Mouse (Mus musculus): Measurements from ENCODE around the gene Tns2.

Gene Tns2

GRCm38 (mm10) chr15:102110271-102110670 lies 10.1 kb downstream of the Tns2 start:
- DNase-seq (ENCODE audit: low read depth), result no peak

GRCm38 (mm10) chr15:102110701-102111494 lies 10.7 kb downstream of the Tns2 start:
- DNase-seq (ENCODE audit: low read depth), result no peak

GRCm38 (mm10) chr15:102111495-102111829 lies 11.2 kb downstream of the Tns2 start:
- DNase-seq (ENCODE audit: low read depth), result no peak

- no peak for DNase-seq (ENCODE audit: low read depth)
Observed at GRCm38 (mm10) chr15:102112181-102112580, 12.0 kb downstream of the Tns2 start.

GRCm38 (mm10) chr15:102112827-102113226 lies 12.6 kb downstream of the Tns2 start:
- no peak for DNase-seq (ENCODE audit: low read depth)

GRCm38 (mm10) chr15:102113674-102114073 lies 13.5 kb downstream of the Tns2 start:
- DNase-seq (ENCODE audit: low read depth), result no peak

- no peak for DNase-seq (ENCODE audit: low read depth)
Observed at GRCm38 (mm10) chr15:102114651-102115260, 14.5 kb downstream of the Tns2 start.

GRCm38 (mm10) chr15:102115731-102116231 lies 15.6 kb downstream of the Tns2 start:
- DNase-seq (ENCODE audit: low read depth), result peak; percentile 71

DNA sequence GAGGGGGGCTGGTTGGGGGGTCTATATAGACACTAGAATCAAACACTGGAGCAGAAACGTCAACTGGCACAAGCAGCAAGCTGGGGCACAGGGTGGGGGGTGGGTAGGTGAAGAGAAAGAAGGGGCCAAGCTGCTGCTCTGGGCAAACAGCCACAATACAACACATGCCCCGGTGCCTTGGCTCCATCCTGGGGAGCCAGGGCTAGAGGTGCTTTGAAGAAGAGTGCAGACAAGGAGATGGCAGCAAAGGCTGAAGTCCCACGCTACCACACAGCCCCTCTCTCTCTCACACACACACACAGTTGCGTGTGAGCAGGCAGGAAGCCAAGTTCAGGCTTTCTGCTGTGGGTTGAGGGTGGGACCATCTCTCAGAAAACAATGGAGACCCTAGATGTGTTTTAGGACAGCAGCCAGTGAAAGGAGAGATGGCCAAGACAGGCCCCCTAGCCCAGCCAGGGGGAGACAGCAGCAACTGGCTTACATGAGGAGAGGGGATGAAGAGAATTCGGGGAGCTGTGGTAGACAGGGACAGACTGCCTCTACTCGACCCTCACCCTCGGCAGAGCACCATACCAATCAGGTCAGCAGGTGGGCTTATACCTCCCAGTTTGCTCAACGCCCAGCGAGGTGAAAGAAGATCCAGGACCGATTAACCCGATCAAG lies 16.7 kb downstream of the Tns2 start:
- no peak for DNase-seq (ENCODE audit: low read depth)

DNA sequence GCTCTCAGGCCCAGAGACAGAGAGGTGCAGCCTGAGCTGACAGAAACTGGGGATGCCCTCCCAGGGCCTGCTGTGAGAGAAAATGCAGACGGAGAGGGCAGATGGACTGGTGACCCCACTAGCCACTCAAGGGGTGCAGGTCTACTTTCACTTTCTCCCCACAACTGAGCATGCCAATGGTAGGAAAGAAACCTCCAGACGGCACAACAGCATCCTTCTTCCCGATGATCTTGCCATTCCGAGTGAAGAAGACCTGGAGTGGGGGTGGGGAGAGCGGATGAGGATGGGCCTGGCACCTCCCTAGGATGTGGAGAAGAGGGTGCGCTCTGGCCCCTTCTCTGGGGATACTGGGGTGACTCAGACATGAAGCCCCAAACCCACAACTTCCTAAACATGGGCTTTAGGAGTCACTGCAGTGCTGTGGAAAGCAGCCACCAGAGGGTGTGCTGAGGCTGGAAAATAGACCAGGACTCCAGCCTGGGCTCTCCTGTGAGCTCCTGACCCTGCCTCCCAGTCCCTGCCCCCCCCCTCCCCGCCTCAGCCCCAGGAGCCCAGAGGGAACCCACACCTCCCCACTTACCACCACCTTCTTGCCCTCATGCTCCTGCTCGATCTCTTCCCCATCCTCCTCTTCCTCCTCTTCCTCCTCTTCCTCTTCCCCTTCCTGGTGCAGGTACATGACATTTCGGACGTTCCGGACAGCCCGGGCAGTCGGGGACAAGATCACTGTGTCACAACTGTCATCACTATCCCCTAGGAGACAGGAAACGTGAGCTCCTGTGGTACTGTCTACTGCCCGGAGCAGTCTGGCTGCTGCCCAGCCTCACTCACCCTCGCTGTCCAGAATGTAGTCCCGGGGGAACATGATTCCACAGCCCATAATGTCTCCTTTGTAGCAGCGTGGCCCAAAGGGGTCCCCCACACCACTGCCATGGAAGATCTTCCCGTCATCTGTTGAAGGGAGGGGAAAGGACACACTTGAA lies 17.5 kb downstream of the Tns2 start:
- peak; percentile 37 for DNase-seq (ENCODE audit: low read depth)

- DNase-seq (ENCODE audit: low read depth), result no peak
Observed at GRCm38 (mm10) chr15:102118591-102118990, 18.4 kb downstream of the Tns2 start.

DNA sequence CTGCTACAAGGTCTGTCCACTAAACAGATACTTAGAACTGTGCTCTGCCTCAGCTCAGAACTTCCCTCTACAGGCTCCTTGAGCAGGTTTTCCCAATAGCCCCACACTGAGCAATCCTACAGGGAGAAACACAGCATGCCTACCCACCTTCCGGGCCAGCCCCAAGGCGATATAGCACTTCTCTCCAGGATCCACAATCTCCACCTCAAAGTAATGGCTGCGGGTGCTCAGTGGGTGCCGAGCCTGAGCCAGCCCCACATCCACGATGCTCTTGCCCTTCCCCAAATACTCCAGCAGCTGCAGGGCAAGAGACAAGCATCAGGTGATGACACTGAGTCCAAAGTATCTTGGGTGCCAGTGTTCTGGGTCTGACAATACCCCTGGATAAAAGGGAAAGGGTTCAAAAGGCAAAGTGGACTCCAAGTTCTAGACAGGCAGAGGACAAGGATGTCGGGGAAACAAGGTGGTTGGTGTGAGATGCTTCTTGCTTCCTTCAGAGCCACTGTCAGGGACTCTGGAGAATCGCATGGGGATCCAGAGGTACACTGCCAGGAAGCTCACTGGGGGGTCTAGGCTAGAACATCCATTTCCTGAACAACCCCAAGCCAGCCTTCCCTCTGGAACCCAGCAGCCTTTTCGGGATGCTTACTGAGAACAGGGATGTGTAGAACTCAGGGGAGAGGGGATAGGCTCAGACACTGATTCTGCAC lies 19.1 kb downstream of the Tns2 start:
- DNase-seq (ENCODE audit: low read depth), result no peak

DNA sequence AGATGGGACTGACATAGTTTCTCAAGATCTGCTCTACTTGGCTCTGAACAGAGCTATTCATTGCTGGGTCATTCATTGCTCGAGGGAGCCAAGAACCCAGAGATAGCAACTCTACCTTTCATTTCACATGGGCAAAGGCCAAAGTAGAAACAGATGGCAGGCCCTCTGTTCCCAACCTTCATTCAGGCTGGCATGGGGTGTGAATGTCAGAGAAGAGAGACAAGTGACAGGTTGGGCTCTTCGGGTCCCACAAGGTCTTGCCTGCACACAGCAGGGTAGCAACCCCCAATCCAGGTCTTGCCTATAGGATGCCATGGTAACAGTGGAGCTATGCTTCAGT lies 19.6 kb downstream of the Tns2 start:
- no peak for DNase-seq (ENCODE audit: low read depth)

GRCm38 (mm10) chr15:102120530-102120929 lies 20.3 kb downstream of the Tns2 start:
- DNase-seq (ENCODE audit: low read depth), result no peak

- DNase-seq (ENCODE audit: low read depth), result no peak
Observed at GRCm38 (mm10) chr15:102126303-102126702, 26.1 kb downstream of the Tns2 start.

DNA sequence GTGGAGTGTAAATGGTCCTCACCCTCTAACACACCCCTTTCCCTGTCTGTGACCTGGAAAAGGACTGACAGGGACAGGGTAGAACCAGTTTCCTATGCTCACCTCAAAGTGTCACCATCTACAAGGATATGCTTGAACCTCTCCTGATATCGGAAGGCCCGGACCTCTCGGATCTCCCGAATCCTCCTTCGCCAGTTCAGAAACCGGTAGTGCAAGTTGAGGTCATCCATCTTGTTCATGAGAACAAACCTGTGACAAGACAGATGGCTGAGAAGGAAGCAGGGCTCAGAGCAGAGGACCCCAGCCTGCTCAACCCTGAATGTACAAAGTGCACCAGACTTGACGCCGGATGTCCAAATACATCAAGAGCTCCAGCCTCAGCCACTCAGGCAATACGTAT lies 33.1 kb downstream of the Tns2 start:
- no peak for DNase-seq (ENCODE audit: low read depth)

GRCm38 (mm10) chr15:102134709-102135108 lies 34.5 kb downstream of the Tns2 start:
- DNase-seq (ENCODE audit: low read depth), result no peak

DNA sequence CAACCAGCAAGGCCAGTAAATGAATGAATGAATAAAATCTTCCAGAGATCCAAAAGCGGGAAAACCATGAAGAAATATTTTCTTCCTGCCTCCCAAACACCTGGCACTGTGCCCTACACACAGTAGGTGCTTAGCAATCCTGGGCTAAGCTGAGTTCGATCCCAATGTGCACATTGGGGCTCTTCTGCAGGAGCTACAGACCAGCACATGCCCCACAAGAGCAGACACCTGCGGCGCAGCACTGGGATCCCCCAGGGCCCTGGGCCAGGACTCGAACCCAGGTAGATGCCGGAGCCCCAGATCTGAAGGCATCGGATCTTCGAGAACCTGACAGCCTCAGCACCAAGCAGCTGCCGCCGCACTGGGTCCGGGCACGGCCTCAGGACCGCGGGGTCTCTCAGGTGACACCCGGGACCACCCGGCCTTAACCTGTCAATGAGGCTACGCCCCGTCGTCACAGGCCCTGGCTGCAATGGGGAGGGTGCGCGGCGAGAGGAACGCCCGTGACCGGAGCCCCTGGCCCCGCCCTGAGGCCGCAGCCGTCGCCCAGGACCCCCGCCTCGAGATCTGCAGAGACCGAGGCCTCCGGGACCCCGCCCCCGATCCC lies 35.4 kb downstream of the Tns2 start:
- no peak for DNase-seq (ENCODE audit: low read depth)

- DNase-seq (ENCODE audit: low read depth), result peak; percentile 96
Observed at GRCm38 (mm10) chr15:102136129-102136758, 36.0 kb downstream of the Tns2 start, which contains the start of gene Spryd3. Gene Spryd3 (minus strand): TSS chr15:102136234.

DNA sequence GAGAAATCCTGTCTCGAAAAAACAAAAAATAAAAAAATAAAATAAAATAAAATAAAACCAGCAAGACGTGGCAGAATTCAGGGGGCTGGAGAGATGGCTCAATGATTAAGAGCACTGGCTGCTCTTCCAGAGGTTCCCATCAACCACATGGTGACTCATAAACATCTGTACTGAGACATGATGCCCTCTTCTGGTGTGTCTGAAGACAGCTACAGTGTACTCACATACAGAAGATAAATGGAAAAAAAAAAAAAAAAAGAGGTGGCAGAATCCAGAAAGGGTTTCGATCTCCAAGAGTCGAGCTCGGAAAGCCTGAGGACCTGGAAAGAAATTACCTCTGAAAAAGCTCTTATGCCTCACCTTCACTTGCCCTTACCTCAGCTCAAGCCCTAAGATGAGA lies 40.9 kb downstream of the Tns2 start:
- DNase-seq (ENCODE audit: low read depth), result no peak
